Mouse (Mus musculus) liver, postnatal 0 days (tissue): ENCODE data around the gene Slc6a9. TPM values are rescaled to one million over a fixed set of nuclear protein-coding genes. Genes with fewer than 3 reads are reported as not detected.
A peak's percentile ranks its signal among the peaks of the same experiment; 100 is the strongest.

Source experiments
- ATAC-seq: fragments of 200-750 bp; cut with Nextera tagmentation; 2 replicates; pipeline ENCODE4 v1.8.0; 2017; ENCODE audit warnings: mild to moderate bottlenecking, moderate library complexity
- DNase-seq: peaks from one replicate; pipeline ENCODE4 v3.0.0-alpha.2; 2016
- H3K27ac ChIP-seq: fragments of 300-500 bp; sonication (generic); 2 replicates; pipeline ENCODE4 v1.5.1; 2014; ENCODE audit warnings: antibody characterized with exemption, moderate library complexity, mild to moderate bottlenecking, low read depth
- H3K27me3 ChIP-seq: fragments of 300-500 bp; sonication (generic); 2 replicates; pipeline ENCODE4 v1.6.1; 2014; ENCODE audit warnings: low read length, control low read depth, mixed read lengths; ENCODE audit not compliant: insufficient read depth
- H3K36me3 ChIP-seq: fragments of 300-500 bp; sonication (generic); replicated peaks from 2 replicates; pipeline ENCODE4 v1.6.1; 2014; ENCODE audit warnings: mild to moderate bottlenecking, control low read depth, low read length, moderate library complexity, mixed read lengths; ENCODE audit not compliant: insufficient read depth
- H3K4me1 ChIP-seq: fragments of 300-500 bp; sonication (generic); 2 replicates; pipeline ENCODE4 v1.6.1; 2014; ENCODE audit warnings: antibody characterized with exemption, mild to moderate bottlenecking, control low read depth; ENCODE audit not compliant: insufficient read depth
- H3K4me2 ChIP-seq: fragments of 300-500 bp; sonication (generic); 2 replicates; pipeline ENCODE4 v1.6.1; 2014; ENCODE audit warnings: low read depth, mild to moderate bottlenecking, low read length, moderate library complexity, mixed read lengths
- H3K4me3 ChIP-seq: fragments of 300-500 bp; sonication (generic); 2 replicates; pipeline ENCODE4 v1.5.1; 2014; ENCODE audit warnings: low read depth, low read length
- H3K9ac ChIP-seq: fragments of 300-500 bp; sonication (generic); replicated peaks from 2 replicates; pipeline ENCODE4 v1.6.1; 2014; ENCODE audit warnings: mild to moderate bottlenecking, moderate library complexity
- H3K9me3 ChIP-seq: fragments of 300-500 bp; sonication (generic); 2 replicates; pipeline ENCODE4 v1.6.1; 2016; ENCODE audit warnings: mild to moderate bottlenecking, control low read depth, low read length, mixed read lengths
- CTCF ChIP-seq: sonication (generic); IDR thresholded peaks from 2 replicates; pipeline ENCODE4 v1.5.1; 2016; ENCODE audit warnings: antibody characterized with exemption, low read depth
- EP300 ChIP-seq: IDR thresholded peaks from 2 replicates; pipeline ENCODE4 v1.6.1; 2016; ENCODE audit warnings: antibody characterized with exemption, low read depth, mild to moderate bottlenecking
- WGBS: fragments of 180-500 bp; shearing (Covaris S2); extraction: QIAGEN DNeasy Blood & Tissue Kit; methylation state at CpG from one replicate; pipeline ENCODE4 v1.1.7; 2014; ENCODE audit not compliant: insufficient replicate concordance; 5-methylcytosine and 5-hydroxymethylcytosine counted together
- polyA plus RNA-seq: library from polyadenylated mRNA; unstranded; fragments of >200 nt; fragmentation: Nextera tagmentation; extraction: Ambion mirVana; gene quantifications from 2 replicates; pipeline ENCODE4 v1.2.1, GENCODE M21; 2015

The Slc6a9 gene
- polyA plus RNA-seq, 1 experiment from 2014 or later, result 19.5 TPM

- Histone ChIP-seq H3K9ac (no peak overlapping the region), H3K4me3 (no peak overlapping the region), H3K4me2 (no peak overlapping the region), H3K9me3 (no peaks in the 10 kb centered on the region), H3K27me3 (peaks cover 24% of the 10 kb centered on the region), H3K27ac (no peak overlapping the region), H3K4me1 (peaks cover 14% of the 10 kb centered on the region), H3K36me3 (peaks cover 32% of the 10 kb centered on the region)
- no peak for ATAC-seq
- no peak for TF ChIP-seq CTCF
- TF ChIP-seq EP300, result no peak
- DNase-seq, result no peak
- WGBS, result 91% methylated on average over 10 of the region's 10 CpGs
Measured at GRCm38 (mm10) chr4:117885093-117885492, 50.8 kb downstream of the Slc6a9 start.

GRCm38 (mm10) chr4:117885994-117886393 lies 51.7 kb downstream of the Slc6a9 start:
- no peak for DNase-seq
- Histone ChIP-seq H3K27ac (no peak overlapping the region), H3K9ac (peak overlapping the region; percentile 94), H3K4me1 (peaks cover 16% of the 10 kb centered on the region), H3K36me3 (peaks cover 35% of the 10 kb centered on the region), H3K4me3 (peak overlapping the region; percentile 93), H3K27me3 (peaks cover 22% of the 10 kb centered on the region), H3K4me2 (peak overlapping the region; percentile 93), H3K9me3 (no peaks in the 10 kb centered on the region)
- WGBS, result 69% methylated on average over 9 of the region's 9 CpGs
- ATAC-seq, result no peak
- TF ChIP-seq EP300 (no peak), CTCF (no peak)

- H3K9ac ChIP-seq, result peak overlapping the region; percentile 94
- H3K9me3 ChIP-seq, result no peaks in the 10 kb centered on the region
- H3K27ac ChIP-seq, result peak overlapping the region; percentile 83
- H3K4me3 ChIP-seq, result peak overlapping the region; percentile 93
- peaks cover 35% of the 10 kb centered on the region for H3K36me3 ChIP-seq
- peak; percentile 65 for DNase-seq
- peak; percentile 24 for ATAC-seq
- H3K4me1 ChIP-seq, result peaks cover 21% of the 10 kb centered on the region
- peak overlapping the region; percentile 93 for H3K4me2 ChIP-seq
- H3K27me3 ChIP-seq, result peaks cover 20% of the 10 kb centered on the region
- WGBS, result under 1% methylated on average over 24 of the region's 24 CpGs
- no peak for TF ChIP-seq EP300
- TF ChIP-seq CTCF, result no peak
Measured at GRCm38 (mm10) chr4:117886644-117887043, 52.3 kb downstream of the Slc6a9 start.

- TF ChIP-seq CTCF (no peak), EP300 (no peak)
- H3K36me3 ChIP-seq, result peaks cover 35% of the 10 kb centered on the region
- peak within 1 kb of the TSS; percentile 93 for H3K4me3 ChIP-seq
- peak within 1 kb of the TSS; percentile 83 for H3K27ac ChIP-seq
- H3K27me3 ChIP-seq, result peaks cover 17% of the 10 kb centered on the region
- WGBS, result 4% methylated on average over 33 of the region's 37 CpGs
- H3K4me1 ChIP-seq, result peaks cover 21% of the 10 kb centered on the region
- H3K9me3 ChIP-seq, result no peaks in the 10 kb centered on the region
- H3K9ac ChIP-seq, result peak within 1 kb of the TSS; percentile 94
- DNase-seq, result peak; percentile 96
- ATAC-seq, result peak; percentile 92
- H3K4me2 ChIP-seq, result peak within 1 kb of the TSS; percentile 93
Measured at GRCm38 (mm10) chr4:117887133-117887532, 52.8 kb downstream of the Slc6a9 start, which contains the start of gene Atp6v0b. TSS of gene Atp6v0b (minus strand) at chr4:117887333.

GRCm38 (mm10) chr4:117887920-117888319 lies 53.6 kb downstream of the Slc6a9 start:
- ATAC-seq (no peak), DNase-seq (no peak)
- H3K4me2 ChIP-seq, result peak overlapping the region; percentile 93; the same call in 1 of the 2 replicates
- no peak for TF ChIP-seq CTCF
- TF ChIP-seq EP300, result no peak
- peaks cover 9% of the 10 kb centered on the region for H3K27me3 ChIP-seq
- H3K9ac ChIP-seq, result no peak overlapping the region; the same call in 1 of the 2 replicates
- H3K36me3 ChIP-seq, result peaks cover 35% of the 10 kb centered on the region
- no peaks in the 10 kb centered on the region for H3K9me3 ChIP-seq
- no peak overlapping the region for H3K27ac ChIP-seq
- no peak overlapping the region; the same call in 1 of the 2 replicates for H3K4me3 ChIP-seq
- 68% methylated on average over 2 of the region's 2 CpGs for WGBS
- peaks cover 21% of the 10 kb centered on the region for H3K4me1 ChIP-seq

- H3K4me1 ChIP-seq, result peaks cover 16% of the 10 kb centered on the region
- 82% methylated on average over 15 of the region's 15 CpGs for WGBS
- no peaks in the 10 kb centered on the region for H3K9me3 ChIP-seq
- H3K9ac ChIP-seq, result no peak overlapping the region
- ATAC-seq (no peak), DNase-seq (no peak)
- no peaks in the 10 kb centered on the region for H3K27me3 ChIP-seq
- H3K36me3 ChIP-seq, result peaks cover 27% of the 10 kb centered on the region
- H3K4me2 ChIP-seq, result no peak overlapping the region
- no peak overlapping the region for H3K27ac ChIP-seq
- TF ChIP-seq CTCF, result no peak
- no peak for TF ChIP-seq EP300
- H3K4me3 ChIP-seq, result no peak overlapping the region
Measured at GRCm38 (mm10) chr4:117889471-117889870, 55.2 kb downstream of the Slc6a9 start.
